Mouse (Mus musculus): ENCODE measurements at regions not wholly inside any gene's neighbourhood (a gene's known extent, or its start where the extent isn't known, plus 50 kb on each side); places are given as distances from the start of the nearest gene placed in this dataset.

DNA sequence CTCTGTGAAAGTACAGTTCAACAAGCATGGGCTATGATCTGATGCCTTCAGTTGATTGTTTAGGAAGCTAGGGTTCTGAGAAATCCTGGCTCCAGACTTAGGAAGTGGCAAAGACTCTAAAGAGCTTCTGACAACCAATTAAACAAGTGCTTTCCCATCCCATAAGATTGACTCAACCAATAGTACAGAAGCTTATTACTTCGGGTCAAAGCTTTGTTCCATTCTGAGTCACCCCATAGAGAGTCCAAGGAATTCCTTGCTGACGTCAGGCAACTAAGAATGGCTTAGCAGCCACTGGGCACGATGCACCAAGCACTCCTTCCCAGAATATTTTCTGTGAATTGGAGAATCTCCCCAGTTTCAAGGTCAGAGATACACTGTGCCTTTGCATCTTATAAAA is 59.0 kb upstream of the Ntm start:
- no peaks in the 10 kb centered on the region for H3K36me3 ChIP-seq (ENCODE audit: control insufficient read depth, insufficient read depth, low read length)
- no peak overlapping the region for H3K4me3 ChIP-seq (ENCODE audit: low read depth, low read length)
- WGBS: 53% methylated on average over 3 of the region's 3 CpGs
- no peaks in the 10 kb centered on the region for H3K27me3 ChIP-seq (replicated peaks; ENCODE audit: control insufficient read depth, insufficient read depth, low read length)
- 0 out of 2 replicates have a peak, but pooled peaks cover 2% of the 10 kb centered on the region for H3K4me1 ChIP-seq (ENCODE audit: control insufficient read depth, insufficient read depth, low read length)
- no peak overlapping the region for H3K27ac ChIP-seq (ENCODE audit: low read depth, low read length)
- no peak overlapping the region for H3K4me2 ChIP-seq (ENCODE audit: low read length)
- no peaks in the 10 kb centered on the region for H3K9me3 ChIP-seq (replicated peaks; ENCODE audit: control insufficient read depth, low read length)
- no peak overlapping the region for H3K9ac ChIP-seq (ENCODE audit: low read length)
- ATAC-seq (no peak), DNase-seq (ENCODE audit: low spot score) (no peak)

DNA sequence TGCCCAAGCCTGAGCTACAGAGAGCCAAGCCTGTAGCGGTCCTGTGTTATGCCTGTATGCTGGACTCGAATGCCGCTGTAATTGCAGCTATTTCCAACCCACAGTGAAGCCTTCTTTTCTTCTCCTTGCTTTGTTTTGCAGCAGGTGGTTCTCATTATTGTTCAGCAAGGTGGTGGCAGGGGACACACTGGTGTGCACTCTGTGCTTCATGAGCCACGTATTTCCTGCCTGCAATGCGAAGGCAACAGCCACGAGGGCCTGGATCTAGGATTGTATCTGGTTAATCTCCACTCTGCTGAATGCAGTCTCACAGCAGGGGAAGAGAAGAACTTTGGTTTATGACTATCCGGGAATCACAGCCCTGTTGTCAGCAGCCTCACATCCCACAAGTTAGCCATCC is 62.3 kb upstream of the Ntm start:
- DNase-seq (ENCODE audit: low spot score) (no peak), ATAC-seq (no peak)
- H3K9ac ChIP-seq (ENCODE audit: low read length): no peak overlapping the region
- H3K27me3 ChIP-seq (replicated peaks; ENCODE audit: control insufficient read depth, insufficient read depth, low read length): no peaks in the 10 kb centered on the region
- no peak overlapping the region for H3K4me2 ChIP-seq (ENCODE audit: low read length)
- WGBS: 25% methylated on average over 7 of the region's 7 CpGs
- H3K4me3 ChIP-seq (ENCODE audit: low read depth, low read length): no peak overlapping the region
- H3K36me3 ChIP-seq (ENCODE audit: control insufficient read depth, insufficient read depth, low read length): no peaks in the 10 kb centered on the region
- no peaks in the 10 kb centered on the region for H3K4me1 ChIP-seq (ENCODE audit: control insufficient read depth, insufficient read depth, low read length)
- no peaks in the 10 kb centered on the region for H3K9me3 ChIP-seq (replicated peaks; ENCODE audit: control insufficient read depth, low read length)
- H3K27ac ChIP-seq (ENCODE audit: low read depth, low read length): no peak overlapping the region

DNA sequence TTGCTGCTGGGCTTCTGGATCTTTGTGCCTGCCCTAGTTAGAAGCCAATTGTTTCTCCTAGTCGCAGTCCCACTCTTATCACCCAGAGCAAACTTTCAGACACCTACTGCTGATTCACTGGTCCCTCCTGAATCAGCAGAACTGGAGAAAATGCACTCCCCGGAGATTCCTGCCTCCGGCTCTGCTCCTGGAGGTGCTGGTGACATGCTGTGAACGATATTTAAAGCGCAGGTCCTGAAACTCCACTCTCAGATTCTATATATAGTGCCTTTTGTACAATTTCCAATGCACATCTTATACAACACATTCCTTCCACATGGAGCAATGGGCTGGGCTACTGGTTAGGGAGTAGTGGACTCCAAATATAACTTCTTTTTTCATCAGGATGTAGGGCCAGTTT is 64.0 kb upstream of the Ntm start:
- H3K9ac ChIP-seq (ENCODE audit: low read length): no peak overlapping the region
- no peaks in the 10 kb centered on the region for H3K9me3 ChIP-seq (replicated peaks; ENCODE audit: control insufficient read depth, low read length)
- no peak overlapping the region for H3K4me2 ChIP-seq (ENCODE audit: low read length)
- H3K27ac ChIP-seq (ENCODE audit: low read depth, low read length): no peak overlapping the region
- DNase-seq (ENCODE audit: low spot score) (no peak), ATAC-seq (no peak)
- 86% methylated on average over 5 of the region's 5 CpGs for WGBS
- H3K36me3 ChIP-seq (ENCODE audit: control insufficient read depth, insufficient read depth, low read length): no peaks in the 10 kb centered on the region
- no peaks in the 10 kb centered on the region for H3K27me3 ChIP-seq (replicated peaks; ENCODE audit: control insufficient read depth, insufficient read depth, low read length)
- H3K4me3 ChIP-seq (ENCODE audit: low read depth, low read length): no peak overlapping the region
- H3K4me1 ChIP-seq (ENCODE audit: control insufficient read depth, insufficient read depth, low read length): no peaks in the 10 kb centered on the region

DNA sequence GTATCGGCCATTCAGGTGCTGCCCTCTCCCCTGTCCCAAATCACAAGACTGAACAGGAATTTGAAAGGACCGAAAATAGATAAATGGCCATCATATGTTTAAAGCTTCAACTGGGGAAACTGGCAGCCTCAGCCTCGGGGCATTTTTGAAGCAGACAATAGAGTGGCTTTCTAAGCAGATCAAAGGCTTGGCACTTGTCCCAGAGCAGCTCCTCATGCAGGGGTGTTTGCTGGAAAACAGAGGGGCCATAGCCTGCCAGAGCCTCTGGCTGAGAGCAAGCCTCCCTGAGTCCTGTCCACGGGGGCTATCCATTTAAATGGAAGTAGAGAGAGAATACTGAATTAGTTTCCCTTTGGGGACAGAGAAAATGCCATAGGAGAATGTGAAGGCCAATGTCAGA is 77.5 kb upstream of the Ntm start:
- no peak overlapping the region for H3K27ac ChIP-seq (ENCODE audit: low read depth, low read length)
- H3K9ac ChIP-seq (ENCODE audit: low read length): no peak overlapping the region
- no peak overlapping the region for H3K4me3 ChIP-seq (ENCODE audit: low read depth, low read length)
- no peaks in the 10 kb centered on the region for H3K4me1 ChIP-seq (ENCODE audit: control insufficient read depth, insufficient read depth, low read length)
- 6% methylated on average over 4 of the region's 4 CpGs for WGBS
- H3K4me2 ChIP-seq (ENCODE audit: low read length): no peak overlapping the region
- no peaks in the 10 kb centered on the region for H3K27me3 ChIP-seq (replicated peaks; ENCODE audit: control insufficient read depth, insufficient read depth, low read length)
- peak; percentile 58; the same call in 1 of the 2 replicates for ATAC-seq
- H3K36me3 ChIP-seq (ENCODE audit: control insufficient read depth, insufficient read depth, low read length): no peaks in the 10 kb centered on the region
- no peaks in the 10 kb centered on the region for H3K9me3 ChIP-seq (replicated peaks; ENCODE audit: control insufficient read depth, low read length)
- peak; percentile 88 for DNase-seq (ENCODE audit: low spot score)

DNA sequence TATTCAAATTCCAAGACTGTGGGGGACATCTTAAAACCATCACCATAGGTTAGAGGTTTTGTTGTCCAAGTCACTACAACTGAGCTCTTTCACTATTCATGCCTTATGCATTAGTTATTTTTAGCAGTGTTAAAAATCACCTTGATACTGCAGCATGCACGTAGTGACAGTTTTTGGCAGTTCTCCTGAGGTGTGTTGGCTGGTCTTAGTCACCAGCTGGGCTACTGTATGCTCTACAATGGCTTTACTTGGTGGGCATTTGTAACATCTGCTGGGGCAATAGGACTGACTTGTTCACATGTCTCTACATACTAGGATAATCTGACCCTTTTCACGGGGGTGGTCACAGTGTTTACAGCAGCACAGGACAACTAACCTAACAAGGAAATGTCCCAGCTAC is 101.6 kb upstream of the Ntm start:
- 79% methylated on average over 2 of the region's 2 CpGs for WGBS

DNA sequence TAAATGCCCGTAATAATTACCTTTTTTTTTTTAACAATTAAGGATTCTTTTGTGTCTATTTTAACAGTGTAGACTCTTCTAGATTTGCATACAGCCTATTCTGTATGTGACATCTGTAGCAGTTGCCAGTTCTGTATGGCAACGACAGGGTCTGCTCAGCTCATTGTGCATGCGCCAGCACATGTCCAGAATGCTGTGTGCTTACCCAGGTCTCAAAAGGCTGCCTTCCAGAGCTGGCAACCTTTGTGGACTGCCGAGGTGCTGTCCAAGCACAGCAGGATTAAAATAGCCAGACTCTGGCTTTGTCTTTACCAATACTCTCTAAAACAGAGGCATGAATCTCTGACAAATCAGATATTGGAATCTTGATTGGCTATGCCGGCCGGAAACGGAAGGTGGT is 105.0 kb upstream of the Ntm start:
- H3K4me3 ChIP-seq (ENCODE audit: low read depth, low read length): no peak overlapping the region
- H3K4me1 ChIP-seq (ENCODE audit: control insufficient read depth, insufficient read depth, low read length): no peaks in the 10 kb centered on the region
- H3K9me3 ChIP-seq (replicated peaks; ENCODE audit: control insufficient read depth, low read length): no peaks in the 10 kb centered on the region
- no peaks in the 10 kb centered on the region for H3K27me3 ChIP-seq (replicated peaks; ENCODE audit: control insufficient read depth, insufficient read depth, low read length)
- no peak overlapping the region for H3K9ac ChIP-seq (ENCODE audit: low read length)
- no peaks in the 10 kb centered on the region for H3K36me3 ChIP-seq (ENCODE audit: control insufficient read depth, insufficient read depth, low read length)
- H3K27ac ChIP-seq (ENCODE audit: low read depth, low read length): no peak overlapping the region
- ATAC-seq: peak; percentile 72; the same call in 1 of the 2 replicates
- WGBS: 27% methylated on average over 7 of the region's 7 CpGs
- peak; percentile 52 for DNase-seq (ENCODE audit: low spot score)
- no peak overlapping the region for H3K4me2 ChIP-seq (ENCODE audit: low read length)

More for the DNA sequence above, 101.6 kb upstream of the Ntm start:
- DNase-seq (ENCODE audit: low spot score) (no peak), ATAC-seq (no peak)
- Histone ChIP-seq H3K9ac (ENCODE audit: low read length) (no peak overlapping the region), H3K4me1 (ENCODE audit: control insufficient read depth, insufficient read depth, low read length) (no peaks in the 10 kb centered on the region), H3K27me3 (replicated peaks; ENCODE audit: control insufficient read depth, insufficient read depth, low read length) (no peaks in the 10 kb centered on the region), H3K4me2 (ENCODE audit: low read length) (no peak overlapping the region), H3K36me3 (ENCODE audit: control insufficient read depth, insufficient read depth, low read length) (no peaks in the 10 kb centered on the region), H3K9me3 (replicated peaks; ENCODE audit: control insufficient read depth, low read length) (no peaks in the 10 kb centered on the region), H3K27ac (ENCODE audit: low read depth, low read length) (no peak overlapping the region), H3K4me3 (ENCODE audit: low read depth, low read length) (no peak overlapping the region)

DNA sequence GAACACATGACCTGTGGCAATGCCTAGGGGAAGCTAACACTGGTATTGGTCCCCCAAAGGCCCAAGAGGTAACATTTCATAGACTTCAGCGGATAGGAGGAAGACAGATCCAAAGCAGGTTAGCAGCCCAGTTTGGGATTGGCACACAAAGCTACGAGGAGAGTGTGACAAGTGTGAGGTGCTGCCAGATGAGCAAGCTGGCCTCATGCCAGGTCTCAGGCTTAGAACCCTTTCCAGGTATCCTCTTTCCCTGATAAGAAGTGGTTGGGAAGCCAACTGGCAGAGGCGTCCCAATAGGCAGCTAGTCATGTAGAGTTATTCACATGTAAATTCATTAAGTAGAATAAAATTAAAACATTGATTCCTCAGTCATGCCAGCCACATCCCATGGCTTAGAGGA is 112.3 kb upstream of the Ntm start:
- H3K4me1 ChIP-seq (ENCODE audit: control insufficient read depth, insufficient read depth, low read length): peaks cover 3% of the 10 kb centered on the region; the same call in 1 of the 2 replicates
- no peak overlapping the region for H3K9ac ChIP-seq (ENCODE audit: low read length)
- no peak overlapping the region for H3K4me3 ChIP-seq (ENCODE audit: low read depth, low read length)
- DNase-seq (ENCODE audit: low spot score) (no peak), ATAC-seq (no peak)
- H3K27me3 ChIP-seq (replicated peaks; ENCODE audit: control insufficient read depth, insufficient read depth, low read length): no peaks in the 10 kb centered on the region
- WGBS: 80% methylated on average over 3 of the region's 3 CpGs
- H3K27ac ChIP-seq (ENCODE audit: low read depth, low read length): no peak overlapping the region
- H3K9me3 ChIP-seq (replicated peaks; ENCODE audit: control insufficient read depth, low read length): no peaks in the 10 kb centered on the region
- no peaks in the 10 kb centered on the region for H3K36me3 ChIP-seq (ENCODE audit: control insufficient read depth, insufficient read depth, low read length)
- H3K4me2 ChIP-seq (ENCODE audit: low read length): no peak overlapping the region

DNA sequence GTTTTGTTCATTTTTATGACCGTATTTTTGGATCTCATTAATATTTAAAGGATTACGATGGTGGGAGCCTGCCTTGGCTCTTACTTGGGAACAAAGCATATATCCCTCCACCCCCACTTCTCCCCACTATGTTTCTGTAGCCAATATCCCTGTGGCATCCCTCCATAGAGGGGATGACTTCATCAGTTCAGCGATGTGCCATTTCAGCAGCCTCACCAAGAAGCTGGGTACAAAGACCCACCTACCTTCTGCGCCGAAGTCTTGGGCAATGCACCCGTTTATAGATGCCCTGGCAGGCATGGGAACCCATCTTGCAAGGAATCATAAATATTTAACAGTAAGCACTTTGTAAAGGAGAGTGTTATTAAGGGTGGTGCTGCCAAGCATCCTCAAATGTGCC is 113.1 kb upstream of the Ntm start:
- DNase-seq (ENCODE audit: low spot score) (no peak), ATAC-seq (no peak)
- Histone ChIP-seq H3K9ac (ENCODE audit: low read length) (no peak overlapping the region), H3K27ac (ENCODE audit: low read depth, low read length) (no peak overlapping the region), H3K4me3 (ENCODE audit: low read depth, low read length) (no peak overlapping the region), H3K36me3 (ENCODE audit: control insufficient read depth, insufficient read depth, low read length) (no peaks in the 10 kb centered on the region), H3K4me2 (ENCODE audit: low read length) (no peak overlapping the region), H3K4me1 (ENCODE audit: control insufficient read depth, insufficient read depth, low read length) (peaks cover 3% of the 10 kb centered on the region; the same call in 1 of the 2 replicates), H3K27me3 (replicated peaks; ENCODE audit: control insufficient read depth, insufficient read depth, low read length) (no peaks in the 10 kb centered on the region), H3K9me3 (replicated peaks; ENCODE audit: control insufficient read depth, low read length) (no peaks in the 10 kb centered on the region)
- WGBS: 85% methylated on average over 6 of the region's 6 CpGs

DNA sequence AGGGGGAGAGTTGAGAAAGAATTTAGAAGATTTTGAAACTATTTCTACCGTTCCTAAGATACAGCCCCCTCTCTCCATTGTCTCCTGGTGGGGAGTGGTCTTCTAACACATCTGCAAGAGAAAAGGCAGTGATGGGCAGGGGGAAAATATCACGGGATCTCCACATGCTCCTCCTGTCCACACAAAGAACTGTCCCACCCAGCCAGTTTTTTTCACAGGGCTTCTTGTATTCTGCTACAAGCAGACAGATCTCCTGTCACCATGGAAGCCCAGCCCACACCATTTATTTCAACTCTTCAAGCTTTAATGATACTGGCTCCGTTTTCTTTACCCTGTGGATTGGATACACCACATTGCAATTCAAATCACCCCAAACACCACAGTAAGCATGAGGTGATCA is 113.5 kb upstream of the Ntm start:
- H3K27ac ChIP-seq (ENCODE audit: low read depth, low read length): no peak overlapping the region
- ATAC-seq: no peak
- no peak overlapping the region for H3K4me3 ChIP-seq (ENCODE audit: low read depth, low read length)
- H3K4me1 ChIP-seq (ENCODE audit: control insufficient read depth, insufficient read depth, low read length): peaks cover 3% of the 10 kb centered on the region; the same call in 1 of the 2 replicates
- no peaks in the 10 kb centered on the region for H3K27me3 ChIP-seq (replicated peaks; ENCODE audit: control insufficient read depth, insufficient read depth, low read length)
- no peaks in the 10 kb centered on the region for H3K36me3 ChIP-seq (ENCODE audit: control insufficient read depth, insufficient read depth, low read length)
- WGBS: 40% methylated on average over 3 of the region's 3 CpGs
- no peak overlapping the region for H3K9ac ChIP-seq (ENCODE audit: low read length)
- DNase-seq (ENCODE audit: low spot score): no peak
- H3K9me3 ChIP-seq (replicated peaks; ENCODE audit: control insufficient read depth, low read length): no peaks in the 10 kb centered on the region
- H3K4me2 ChIP-seq (ENCODE audit: low read length): no peak overlapping the region

Measured in forebrain, embryonic 14.5 days (tissue).